Mouse (Mus musculus) megakaryocyte, embryonic 14.5 days (primary cell): ENCODE results near the gene Lrig3.

ENCODE experiments used
- FLI1 ChIP-seq: IDR thresholded peaks from 2 replicates; pipeline ENCODE4 v1.6.1; 2012; ENCODE audit warnings: low read length, inconsistent platforms, mixed read lengths
- GATA1 ChIP-seq: IDR thresholded peaks from 3 replicates; pipeline ENCODE4 v1.6.1; 2012; ENCODE audit warnings: mixed read lengths, low read length, inconsistent platforms, borderline replicate concordance

DNA sequence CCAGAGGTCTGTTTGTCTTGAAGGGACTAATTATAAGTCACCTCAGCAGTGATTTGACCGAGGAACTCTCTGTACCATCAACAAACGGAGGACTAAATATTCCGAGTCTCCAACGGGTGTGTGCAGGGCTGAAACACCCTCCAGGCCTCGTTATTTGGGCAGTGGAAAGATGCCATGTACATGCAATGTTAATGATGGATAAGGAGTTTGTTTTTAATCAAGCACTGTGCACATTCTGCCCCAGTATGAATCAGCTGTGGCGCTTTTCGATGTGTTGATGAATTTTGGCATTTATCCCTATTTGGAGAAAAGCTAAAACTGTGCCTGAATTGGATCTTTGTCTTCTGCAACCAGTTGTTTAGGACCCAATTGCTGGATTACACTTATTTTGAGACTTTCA, 23.9 kb downstream of the Lrig3 start:
- TF ChIP-seq GATA1, result no peak
- no peak for TF ChIP-seq FLI1
